Mouse (Mus musculus) NIH3T3 (cell line): ENCODE results near the gene Csnk1g1.

Source experiments
- DNase-seq: peaks from one replicate; pipeline ENCODE4 v3.0.0-alpha.2; 2012; ENCODE audit warnings: low read depth

Gene Csnk1g1

GRCm38 (mm10) chr9:65908394-65909300, at the start of gene Csnk1g1, which contains the start of gene Trip4:
TSS of gene Csnk1g1 (plus strand) at chr9:65908924.
TSS of gene Trip4 (minus strand) at chr9:65908794.
- DNase-seq, result peak; percentile 95

- DNase-seq, result no peak
Observed at GRCm38 (mm10) chr9:65859656-65860055, 49.1 kb upstream of the Csnk1g1 start.

GRCm38 (mm10) chr9:65884564-65885315, 24.0 kb upstream of the Csnk1g1 start:
- peak; percentile 93 for DNase-seq

GRCm38 (mm10) chr9:65890143-65890628, 18.5 kb upstream of the Csnk1g1 start, which contains the start of gene Pclaf:
TSS of gene Pclaf (plus strand) at chr9:65890237.
- DNase-seq, result peak; percentile 91

- peak; percentile 7 for DNase-seq
Observed at GRCm38 (mm10) chr9:65891126-65891525, 17.6 kb upstream of the Csnk1g1 start.

GRCm38 (mm10) chr9:65896977-65897376, 11.7 kb upstream of the Csnk1g1 start:
- no peak for DNase-seq

- no peak for DNase-seq
Observed at GRCm38 (mm10) chr9:65902879-65903278, 5.8 kb upstream of the Csnk1g1 start.

- peak; percentile 8 for DNase-seq
Observed at GRCm38 (mm10) chr9:65903419-65903818, 5.3 kb upstream of the Csnk1g1 start.

GRCm38 (mm10) chr9:65909301-65909801, 627 bp downstream of the Csnk1g1 start:
- peak; percentile 47 for DNase-seq

- no peak for DNase-seq
Observed at GRCm38 (mm10) chr9:65909837-65910236, 1.1 kb downstream of the Csnk1g1 start.

GRCm38 (mm10) chr9:65913976-65914375, 5.3 kb downstream of the Csnk1g1 start:
- DNase-seq, result no peak

GRCm38 (mm10) chr9:65917015-65917414, 8.3 kb downstream of the Csnk1g1 start:
- no peak for DNase-seq

GRCm38 (mm10) chr9:65928456-65928855, 19.7 kb downstream of the Csnk1g1 start:
- DNase-seq, result no peak

GRCm38 (mm10) chr9:65929826-65930225, 21.1 kb downstream of the Csnk1g1 start:
- DNase-seq, result no peak

GRCm38 (mm10) chr9:65937566-65937965, 28.8 kb downstream of the Csnk1g1 start:
- DNase-seq, result no peak

GRCm38 (mm10) chr9:65951082-65951587, 42.4 kb downstream of the Csnk1g1 start:
- DNase-seq, result no peak

- DNase-seq, result no peak
Observed at GRCm38 (mm10) chr9:65970009-65970408, 61.3 kb downstream of the Csnk1g1 start.

- DNase-seq, result peak; percentile 44
Observed at GRCm38 (mm10) chr9:65973206-65973605, 64.5 kb downstream of the Csnk1g1 start.

- DNase-seq, result peak; percentile 35
Observed at GRCm38 (mm10) chr9:65975886-65976285, 67.2 kb downstream of the Csnk1g1 start.

- no peak for DNase-seq
Observed at GRCm38 (mm10) chr9:65982841-65983240, 74.1 kb downstream of the Csnk1g1 start.

- DNase-seq, result no peak
Observed at GRCm38 (mm10) chr9:65987021-65987420, 78.3 kb downstream of the Csnk1g1 start.
